Mouse (Mus musculus): ENCODE measurements around the gene Pptc7.
"Not testable (repeated sequence)": the region's sequence is repeated elsewhere in the genome, so short reads cannot be mapped to it uniquely, and the experiment has no call there.

Gene Pptc7

DNA sequence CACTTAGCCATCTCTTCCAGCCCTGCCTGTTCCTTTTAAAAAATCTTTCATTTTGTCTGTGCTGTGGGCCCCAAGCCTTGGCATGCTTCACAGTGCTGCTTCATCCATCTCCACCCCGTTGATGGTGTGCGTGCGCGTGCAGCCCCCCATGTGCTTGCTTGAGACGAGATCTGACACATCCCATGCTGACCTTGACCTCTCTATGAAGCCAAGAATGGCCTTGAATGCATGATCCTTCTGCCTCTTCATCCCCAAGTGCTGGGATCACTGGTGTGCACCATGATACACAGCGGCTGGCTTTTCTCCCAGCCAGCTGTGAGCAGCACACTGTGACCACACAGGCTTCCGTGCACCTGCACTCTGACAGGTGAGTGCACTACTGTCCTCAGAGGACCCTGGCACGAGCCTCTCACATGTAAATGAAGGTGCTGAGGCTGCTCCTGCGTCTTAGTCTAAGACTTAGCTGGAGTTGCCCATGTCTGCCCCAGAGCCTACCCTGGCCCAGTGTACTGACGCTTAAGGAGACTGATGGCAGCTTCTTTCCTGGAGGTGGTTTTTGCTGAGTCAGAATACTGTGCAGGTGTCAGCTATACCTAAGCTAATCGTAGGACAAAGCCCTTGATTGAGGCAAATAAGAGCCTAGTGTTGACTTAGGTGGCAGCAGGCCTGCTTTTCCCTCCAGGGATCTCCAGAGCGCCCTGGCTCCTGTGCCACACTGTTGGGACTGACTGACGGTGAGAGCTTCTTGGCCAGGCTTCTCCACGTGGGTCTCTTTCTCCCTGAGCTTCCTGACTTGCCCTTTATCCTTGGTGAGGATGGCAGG is 11.2 kb downstream of the Pptc7 start:
- in situ Hi-C loops (cut with MboI, MseI), result loop anchor here (10.0 kb wide), 1 partner anchor 1091 kb away; the partner anchor contains the start of gene Rpl6

DNA sequence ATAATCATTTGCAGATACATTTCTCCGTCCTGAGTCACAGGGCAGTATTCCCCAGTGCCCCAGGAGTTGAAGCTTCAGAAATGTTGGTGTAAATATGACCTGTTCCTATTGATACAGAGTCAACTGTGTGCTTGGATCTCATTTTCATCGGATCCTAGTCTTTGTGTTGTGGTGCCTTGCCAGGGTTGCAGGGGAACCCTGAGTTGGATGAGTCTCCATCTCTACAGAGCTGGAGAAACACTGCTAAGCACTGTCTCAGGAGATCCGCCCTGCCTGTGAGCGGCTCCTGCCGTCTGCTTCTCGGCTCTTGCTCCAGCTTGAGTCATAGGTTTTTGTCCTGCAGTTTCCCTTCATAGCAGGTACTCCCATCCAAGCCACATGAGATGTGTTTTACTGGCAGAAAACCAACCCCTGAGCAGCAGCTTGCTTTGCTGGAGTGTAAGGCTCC is 15.9 kb downstream of the Pptc7 start:
- in situ Hi-C loops (cut with MboI, MseI), result no loop called here

DNA sequence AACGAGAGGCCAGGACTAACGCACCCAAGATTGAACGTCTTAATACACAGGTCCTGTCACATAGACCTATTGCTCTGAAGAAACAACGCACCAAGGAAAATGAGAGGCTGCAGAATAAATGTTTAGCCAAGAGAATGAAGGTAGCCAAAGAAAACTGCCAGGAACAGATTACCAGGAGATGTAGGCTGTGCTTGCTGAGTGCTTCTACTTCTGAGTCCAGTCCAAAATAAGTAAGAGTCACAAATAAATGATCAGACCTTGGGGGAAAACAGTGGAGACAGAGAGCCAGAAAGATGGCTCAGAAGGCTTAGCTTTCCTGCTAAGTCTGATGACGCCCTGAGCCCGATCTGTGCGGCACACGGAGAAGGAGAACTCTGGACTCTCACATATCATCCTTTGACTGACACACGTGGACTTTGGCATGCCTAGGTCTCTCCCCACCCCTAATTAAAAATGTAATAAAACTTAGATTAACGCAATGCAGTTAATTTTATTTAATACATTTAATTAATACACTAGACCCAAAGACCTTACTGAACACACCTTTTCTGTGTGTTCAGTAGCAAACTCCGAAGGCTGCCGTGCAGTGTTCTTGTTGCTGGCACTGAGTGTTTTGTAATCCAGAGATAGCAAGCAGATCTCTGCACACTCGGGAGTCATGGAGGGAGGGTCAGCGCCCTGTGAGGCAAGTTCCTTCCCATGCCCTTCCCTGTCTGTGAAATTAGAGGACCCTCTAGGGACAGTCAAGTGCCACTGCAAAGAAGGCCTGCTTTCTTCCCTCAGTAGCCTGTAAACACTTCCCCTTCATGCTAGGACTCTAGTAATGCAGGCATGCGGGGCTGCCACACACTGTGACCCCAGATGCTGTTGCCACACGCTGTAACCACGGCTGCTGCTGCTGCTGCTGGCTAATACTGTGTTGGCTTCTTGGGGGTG is 18.9 kb downstream of the Pptc7 start:
- in situ Hi-C loops (cut with MboI, MseI), result no loop called here

DNA sequence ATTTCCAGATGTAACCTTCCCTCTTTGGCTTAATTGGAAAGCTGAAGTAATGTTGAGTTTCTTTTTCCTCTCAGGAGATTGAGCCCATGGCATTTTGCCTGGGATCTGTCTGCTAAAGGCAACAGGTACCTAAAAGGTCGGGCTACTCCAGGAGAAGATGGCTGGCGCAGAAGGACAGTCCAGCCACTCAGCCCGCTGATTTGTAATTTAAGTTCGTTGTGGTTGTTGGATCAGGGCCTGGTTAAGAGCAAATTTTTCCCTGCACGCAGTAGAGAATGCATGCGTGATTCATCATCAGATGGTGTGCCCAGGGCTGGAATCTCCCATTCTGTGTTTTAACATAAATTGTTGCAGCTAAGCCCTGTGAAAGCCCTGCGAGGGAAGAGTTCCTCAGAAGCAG is 19.8 kb downstream of the Pptc7 start:
- in situ Hi-C loops (cut with MboI, MseI), result no loop called here

DNA sequence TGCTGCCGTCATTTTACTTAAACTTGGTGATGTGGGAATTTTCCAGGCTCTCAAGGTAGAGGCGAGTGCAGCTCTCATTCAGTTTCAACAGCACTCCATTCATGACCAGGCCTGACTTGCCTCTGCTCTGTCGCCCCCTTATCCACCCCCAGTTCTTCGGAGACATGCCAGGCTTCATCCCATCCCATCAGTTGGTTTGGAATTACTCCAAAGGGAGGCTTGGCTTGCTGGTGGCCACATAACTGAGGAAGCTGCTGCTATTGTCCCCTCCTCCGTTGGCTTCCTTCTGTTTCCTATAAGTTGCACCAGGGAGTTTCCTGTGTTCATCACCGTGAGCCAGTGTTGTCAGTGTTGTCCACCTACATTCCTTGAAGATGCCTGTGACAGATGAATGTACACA is 20.4 kb downstream of the Pptc7 start:
- in situ Hi-C loops (cut with MboI, MseI), result no loop called here

DNA sequence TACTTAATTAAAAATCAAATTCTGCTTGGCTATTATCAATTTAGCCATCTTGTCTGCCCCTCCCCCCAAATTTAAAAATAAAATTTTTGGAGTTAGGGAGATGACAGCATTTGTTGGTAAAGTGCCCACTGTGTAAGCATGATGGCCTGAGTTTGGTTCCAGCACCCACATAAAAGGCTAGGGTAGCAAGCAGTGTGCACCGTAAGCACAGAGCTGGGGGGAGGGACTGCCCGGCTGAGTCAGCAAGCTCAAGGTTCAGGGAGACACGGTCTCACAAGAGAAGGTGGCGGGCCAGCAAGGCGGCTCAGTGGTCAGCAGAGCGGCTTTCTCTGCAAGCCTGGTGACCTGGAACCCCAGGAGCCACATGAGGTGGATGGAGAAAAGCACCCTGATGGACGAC is 21.3 kb downstream of the Pptc7 start:
- in situ Hi-C loops (cut with MboI, MseI), result no loop called here

DNA sequence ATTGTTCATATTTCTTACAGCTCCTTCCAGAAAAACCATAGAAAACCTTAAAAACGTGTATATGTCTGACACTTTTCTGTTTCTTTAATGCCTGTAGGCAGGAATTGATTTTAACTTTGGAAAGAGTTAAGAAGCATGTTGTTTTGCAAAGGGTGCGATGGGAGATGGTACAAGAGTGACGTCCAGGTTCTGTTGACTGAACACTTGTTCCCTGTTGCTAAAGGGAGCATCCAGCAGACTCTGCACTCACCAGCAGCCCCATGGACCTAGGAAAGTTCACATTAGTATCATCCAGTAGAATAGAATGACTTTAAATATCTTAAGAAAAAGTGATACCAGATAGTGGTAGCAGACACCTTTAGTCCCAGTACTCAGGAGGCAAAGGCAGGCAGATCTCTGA is 22.4 kb downstream of the Pptc7 start:
- in situ Hi-C loops (cut with MboI, MseI), result no loop called here

DNA sequence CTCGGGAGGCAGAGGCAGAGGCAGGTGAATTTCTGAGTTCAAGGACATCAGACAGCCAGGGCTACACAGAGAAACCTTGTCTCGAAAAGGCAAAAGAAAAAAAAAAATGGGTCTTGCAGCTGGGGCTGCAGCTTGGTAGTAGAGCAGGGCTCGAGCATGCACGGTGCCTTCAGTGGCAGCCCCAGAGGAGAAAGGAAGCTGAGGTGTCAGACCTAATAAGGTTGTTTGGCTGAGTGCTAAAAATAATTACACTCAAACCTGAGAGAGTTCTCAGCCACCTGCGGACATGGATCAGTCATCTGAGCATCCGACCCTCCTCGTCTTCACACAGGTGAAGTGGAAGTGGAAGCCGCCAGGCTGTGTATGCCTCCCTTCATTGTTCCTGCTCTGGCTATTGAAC is 26.5 kb downstream of the Pptc7 start:
- in situ Hi-C loops (cut with MboI, MseI), result no loop called here

DNA sequence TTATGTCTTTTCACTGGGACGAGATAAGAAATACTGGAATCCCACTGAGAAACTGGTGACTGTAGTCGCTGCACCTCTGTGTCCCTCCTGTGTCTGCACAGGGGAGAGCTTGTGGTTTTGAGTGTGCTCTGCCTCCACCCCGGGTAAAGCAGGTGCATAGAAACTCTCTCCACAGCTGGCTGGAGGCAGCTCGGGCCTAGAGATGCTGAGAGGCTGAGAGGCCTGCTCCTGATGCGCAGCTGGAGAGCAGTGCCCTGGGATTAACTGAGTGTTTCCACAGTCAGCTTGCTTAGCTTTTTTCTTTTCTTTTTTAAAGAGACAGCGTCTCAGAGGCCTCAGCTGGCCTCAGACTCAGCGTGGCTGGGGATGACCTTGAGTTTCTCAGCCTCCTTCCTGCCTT is 27.5 kb downstream of the Pptc7 start:
- in situ Hi-C loops (cut with MboI, MseI), result no loop called here

DNA sequence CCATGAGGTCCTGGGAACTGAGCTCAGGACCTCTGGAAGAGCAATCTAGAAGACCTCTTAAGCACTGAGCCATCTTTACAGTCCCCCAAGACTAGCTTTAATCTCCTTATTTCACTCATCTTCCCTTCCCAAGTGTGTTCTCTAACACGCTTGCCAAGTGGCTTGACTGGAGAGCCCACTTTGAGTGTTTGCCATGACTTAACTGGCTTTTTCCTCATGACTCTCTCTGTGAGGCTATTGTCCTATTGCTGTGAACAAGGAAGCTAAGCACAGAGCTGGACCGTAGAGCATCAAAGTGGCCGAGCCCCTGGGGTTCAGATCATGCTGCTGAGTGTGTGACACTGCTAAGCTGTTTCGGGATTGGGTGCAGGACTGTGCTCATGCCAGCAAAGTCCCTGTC is 28.2 kb downstream of the Pptc7 start:
- in situ Hi-C loops (cut with MboI, MseI), result no loop called here

DNA sequence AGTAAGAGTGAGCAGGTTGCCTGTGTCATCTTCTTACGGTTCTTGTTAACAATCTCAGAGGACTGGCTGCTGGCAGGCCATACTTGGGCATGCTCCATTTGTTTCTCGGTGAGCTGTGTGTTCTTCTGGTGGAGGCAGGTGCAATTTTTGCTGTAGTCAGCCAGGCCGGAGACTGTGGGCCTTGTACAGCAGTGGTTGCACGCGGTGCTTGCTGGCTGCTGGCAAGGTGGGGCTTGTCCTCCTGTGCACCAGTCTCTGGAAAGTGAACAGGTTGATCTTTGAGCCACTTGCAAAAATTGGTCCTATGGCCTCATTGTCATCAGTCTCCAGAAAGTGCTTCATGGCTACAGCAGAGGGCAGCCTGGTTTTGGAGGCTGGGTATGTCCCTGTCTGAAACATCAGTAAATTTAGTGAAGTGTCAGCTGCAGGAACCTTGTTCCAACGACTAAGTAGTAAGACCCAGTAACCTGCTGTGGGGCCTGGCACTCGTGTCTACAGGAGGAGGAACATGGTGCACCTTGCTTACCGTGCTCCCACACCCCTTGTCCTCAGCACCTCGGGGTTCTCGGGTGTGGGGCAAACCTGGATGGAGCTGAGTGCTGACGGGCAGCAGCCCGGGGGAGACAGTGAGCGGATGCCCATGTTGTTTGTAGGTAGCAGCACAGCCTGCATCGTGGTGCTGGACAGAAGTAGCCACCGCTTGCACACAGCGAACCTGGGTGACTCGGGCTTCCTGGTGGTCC is 28.9 kb downstream of the Pptc7 start:
- in situ Hi-C loops (cut with MboI, MseI), result no loop called here

DNA sequence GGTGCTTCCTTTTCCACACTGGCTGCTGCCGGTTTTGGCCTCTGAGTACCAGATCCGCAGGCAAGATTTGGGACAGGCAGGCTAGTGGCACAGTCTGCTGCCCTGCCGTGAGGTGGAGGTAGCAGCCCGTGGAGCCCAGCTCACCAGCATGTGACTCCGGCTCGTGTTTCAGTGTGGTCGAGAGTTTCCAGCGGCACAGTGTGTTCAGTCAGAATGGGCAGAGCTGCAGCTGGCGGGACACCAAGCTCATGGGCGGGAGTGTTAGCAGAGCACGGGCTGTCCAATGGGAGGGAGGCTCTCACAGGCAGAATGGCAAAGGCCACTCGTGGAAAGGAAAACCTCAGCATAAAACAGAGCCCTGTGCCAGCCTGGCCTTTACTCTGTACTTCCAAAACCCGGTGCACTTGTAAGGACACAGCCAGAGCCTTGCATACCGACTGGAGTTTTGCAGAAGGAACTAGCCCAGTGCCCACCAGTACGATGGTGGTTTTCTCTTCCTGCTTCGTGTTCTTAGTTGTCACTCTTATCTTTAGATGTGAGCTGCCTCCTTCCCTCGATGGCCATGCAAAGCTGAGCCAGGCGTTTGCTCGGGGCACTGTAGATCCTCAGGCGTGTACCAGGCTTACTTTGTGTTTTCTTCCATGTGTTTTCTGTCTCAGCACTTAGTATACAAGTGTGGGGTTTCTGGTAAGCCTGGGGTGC is 31.0 kb downstream of the Pptc7 start:
- in situ Hi-C loops (cut with MboI, MseI), result no loop called here

DNA sequence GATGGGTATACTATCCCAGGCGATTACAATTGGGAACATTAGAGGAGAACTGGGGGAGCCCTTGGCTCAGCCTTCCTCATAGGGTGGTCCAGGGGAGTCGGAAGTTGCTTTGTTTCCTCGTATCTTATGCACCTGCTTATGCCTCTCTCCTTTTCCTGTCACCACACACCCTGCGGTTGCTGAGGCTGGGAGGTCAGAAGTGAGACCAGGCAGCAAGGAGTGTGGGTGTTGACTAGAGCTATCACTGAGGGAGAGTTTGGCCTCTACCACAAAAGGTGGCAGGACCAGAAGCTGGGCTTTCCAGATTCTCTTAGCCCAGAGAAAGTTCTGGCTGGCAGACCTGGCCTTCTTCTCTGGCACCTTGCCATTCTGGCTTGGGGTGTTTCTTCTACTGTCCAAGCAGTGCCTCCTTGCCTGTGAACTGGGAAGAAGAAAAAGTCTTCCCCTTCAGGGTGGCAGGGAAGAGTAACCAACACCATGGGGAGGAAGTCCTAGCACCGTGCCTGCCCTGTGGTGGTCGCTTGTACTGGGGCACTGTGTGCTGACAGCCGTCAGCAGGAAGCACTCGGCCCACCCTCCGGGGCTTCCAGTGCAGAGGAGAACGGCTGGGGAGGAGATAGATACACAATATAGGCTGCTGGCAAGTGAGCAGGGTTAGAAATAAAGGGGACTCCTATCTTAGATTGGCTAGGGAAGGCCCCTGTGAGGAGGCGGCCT is 33.3 kb downstream of the Pptc7 start:
- in situ Hi-C loops (cut with MboI, MseI), result no loop called here

DNA sequence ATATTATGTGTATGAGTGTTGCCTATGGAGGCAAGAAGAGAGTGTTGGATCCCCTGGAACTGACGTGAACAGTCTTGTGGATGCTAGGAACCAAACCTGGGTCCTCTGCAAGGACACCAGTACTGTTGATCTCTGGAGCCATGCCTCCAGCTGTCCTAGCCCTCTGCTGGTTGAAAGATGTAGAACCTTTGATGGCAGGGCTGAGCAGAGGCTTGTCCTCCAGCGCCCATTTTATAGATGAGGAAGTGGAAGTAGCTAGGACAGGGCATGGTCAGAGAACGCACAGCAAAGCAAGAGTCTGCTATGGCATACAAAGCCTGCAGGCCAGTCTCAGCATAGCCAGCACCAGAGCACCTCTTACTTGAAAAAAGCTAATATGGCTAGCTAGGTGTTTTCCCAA is 33.9 kb downstream of the Pptc7 start:
- in situ Hi-C loops (cut with MboI, MseI), result no loop called here

DNA sequence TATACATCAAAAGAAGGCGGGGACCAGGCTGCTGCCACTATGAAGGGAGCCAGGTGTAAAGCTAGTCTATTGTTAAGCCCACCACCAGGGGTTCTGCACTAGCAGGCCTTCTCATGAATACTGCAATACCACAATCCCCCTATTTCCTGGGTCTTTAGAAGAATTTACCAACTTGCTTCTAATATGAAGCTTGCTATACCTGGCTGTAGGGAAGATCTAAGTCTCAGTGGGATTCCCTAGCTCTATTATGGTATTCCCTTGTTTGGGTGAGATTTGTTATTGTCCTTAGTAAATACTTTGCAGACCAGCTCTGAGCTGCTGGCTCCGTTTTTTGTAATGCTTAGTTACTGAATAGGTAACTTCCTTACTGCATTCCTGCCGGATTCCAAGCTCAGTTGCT is 34.8 kb downstream of the Pptc7 start:
- in situ Hi-C loops (cut with MboI, MseI), result not testable (repeated sequence)

DNA sequence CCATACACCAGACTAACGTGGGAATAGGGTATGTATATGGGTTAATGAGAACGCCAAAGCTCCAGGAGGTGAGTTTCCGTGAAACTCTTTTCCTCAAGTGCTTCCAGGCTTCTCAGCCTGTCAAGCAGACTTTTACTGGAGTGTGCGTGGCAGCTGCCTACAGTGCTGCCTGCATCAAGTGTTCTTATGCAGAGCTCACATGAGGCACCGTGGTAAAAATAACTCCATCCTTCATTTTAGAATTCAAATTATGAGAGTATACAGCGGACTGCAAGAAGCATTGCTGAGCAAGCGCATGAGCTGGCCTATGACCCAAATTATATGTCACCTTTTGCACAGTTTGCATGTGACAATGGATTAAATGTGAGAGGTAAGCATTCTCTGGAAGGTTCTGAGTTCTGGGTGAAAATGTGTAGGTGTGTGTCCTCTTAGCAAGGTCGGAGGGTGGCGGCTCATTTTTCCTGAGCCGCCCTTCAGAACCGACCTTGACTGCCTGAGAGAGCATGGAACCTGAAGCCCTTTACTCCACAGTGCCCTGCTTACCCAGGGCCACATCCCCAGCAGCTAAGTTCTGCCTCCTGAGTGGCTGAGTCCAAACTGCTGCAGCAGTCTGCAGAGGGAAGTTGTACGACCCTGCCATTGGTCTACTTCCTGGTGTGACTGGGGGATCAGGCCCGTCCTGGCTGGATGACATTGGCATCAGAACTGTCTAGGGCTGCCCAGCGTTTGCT is 35.5 kb downstream of the Pptc7 start:
- in situ Hi-C loops (cut with MboI, MseI), result no loop called here

DNA sequence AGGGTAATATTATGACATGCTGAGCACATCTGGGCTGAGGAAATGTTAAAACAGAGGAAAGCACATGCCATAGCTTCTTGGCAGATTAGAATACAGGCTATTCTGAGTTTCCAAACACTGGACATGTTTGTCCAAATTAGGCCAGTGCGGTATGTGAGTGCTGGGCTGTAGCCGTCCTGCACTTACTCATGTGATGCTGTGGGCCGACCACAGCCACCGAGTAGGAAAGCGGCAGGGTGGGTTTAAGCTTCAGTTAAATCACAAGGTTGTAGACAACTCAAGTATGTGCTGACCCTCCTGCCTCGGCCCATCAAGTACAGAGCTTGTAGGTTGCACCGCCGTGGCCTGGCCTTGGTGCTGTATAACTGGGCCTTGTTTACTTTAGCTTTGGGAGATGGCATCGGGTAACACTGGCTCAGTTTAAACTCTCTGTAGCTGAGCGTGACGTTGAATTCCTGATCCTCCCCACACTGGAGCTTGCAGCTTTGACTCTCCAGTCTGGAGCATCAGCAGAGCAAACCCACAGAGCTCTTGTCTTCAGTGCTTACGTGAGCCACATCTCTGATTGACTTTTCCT is 36.1 kb downstream of the Pptc7 start:
- in situ Hi-C loops (cut with MboI, MseI), result no loop called here

DNA sequence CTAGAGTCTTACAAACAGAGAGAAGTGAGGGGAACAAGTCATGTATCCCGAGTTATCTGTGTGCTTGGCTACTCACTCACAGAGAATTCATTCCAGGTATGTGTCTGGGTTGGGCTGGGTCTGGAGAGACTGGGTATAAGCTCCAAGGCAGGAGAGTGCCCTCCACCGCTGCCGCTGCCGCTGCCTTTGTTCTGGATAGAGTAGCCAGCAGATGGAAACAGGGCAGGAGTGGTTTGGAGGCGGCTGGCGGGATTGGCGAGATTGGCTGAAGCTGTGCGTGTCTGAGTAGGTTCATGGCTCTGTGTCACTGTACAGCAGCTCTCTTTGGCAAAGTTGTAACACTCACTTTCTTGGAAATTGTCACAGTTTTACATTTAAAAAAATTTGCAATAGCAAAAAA is 39.4 kb downstream of the Pptc7 start:
- in situ Hi-C loops (cut with MboI, MseI), result no loop called here

DNA sequence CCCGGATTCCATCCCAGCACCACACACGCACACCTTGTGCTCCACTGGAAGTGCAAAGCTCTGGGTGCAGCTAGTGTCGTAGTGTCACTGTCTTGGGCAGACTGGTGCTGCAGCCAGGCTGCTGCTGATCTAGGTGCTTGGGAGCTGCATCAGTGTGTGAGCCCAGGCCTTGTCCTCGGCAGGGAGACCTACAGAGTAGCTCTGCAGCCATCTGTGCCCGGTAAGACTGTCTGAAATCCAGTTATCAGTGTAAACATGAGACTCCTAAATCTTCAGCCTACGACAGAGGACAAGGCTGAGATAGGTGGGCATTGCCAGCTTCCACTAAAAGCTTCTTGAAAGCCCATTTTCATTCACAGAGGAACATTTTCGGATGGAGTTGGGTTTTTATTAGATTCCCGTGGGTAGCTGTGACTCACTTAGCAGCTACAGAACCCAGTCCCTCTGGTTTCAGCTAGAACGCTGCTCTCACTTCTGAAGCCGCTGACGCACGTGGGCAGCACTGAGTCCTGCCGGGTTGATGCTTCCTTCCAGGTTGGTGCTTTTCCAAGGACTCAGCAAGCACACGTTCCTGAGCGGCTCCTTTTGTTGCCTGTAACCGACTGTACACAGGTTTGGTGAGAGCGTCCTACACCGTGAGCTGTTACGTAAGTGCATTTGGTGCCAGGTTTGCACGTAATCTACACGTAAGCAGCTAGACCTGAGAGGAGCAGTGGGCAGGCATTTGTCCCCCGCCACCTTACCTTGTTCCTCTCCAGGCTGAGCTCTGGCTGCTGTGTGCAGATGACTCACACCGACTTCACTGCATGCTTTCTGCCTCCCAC is 40.7 kb downstream of the Pptc7 start:
- in situ Hi-C loops (cut with MboI, MseI), result no loop called here
